Mouse (Mus musculus) heart, embryonic 14.5 days (tissue): ENCODE measurements around the gene 1520401A03Rik. TPM values are rescaled to one million over a fixed set of nuclear protein-coding genes. Genes with fewer than 3 reads are reported as not detected.

Source experiments
- ATAC-seq: fragments of 200-750 bp; cut with Nextera tagmentation; 2 replicates; pipeline ENCODE4 v1.8.0; 2017; ENCODE audit warnings: low read depth, moderate TSS enrichment; ENCODE audit not compliant: insufficient number of reproducible peaks, insufficient read depth, low FRiP score
- H3K27ac ChIP-seq, 2 experiments: fragments of 200-500 bp in 1 of 2; fragments of 300-500 bp in 1 of 2; sonication (generic) in 1 of 2; replicated peaks in 1 of 2; 2 replicates each; pipeline ENCODE4 v1.5.1; 2012 to 2014; ENCODE audit warnings: low read depth in 2 of 2, low read length in 2 of 2, control low read depth in 1 of 2, mild to moderate bottlenecking in 1 of 2, mixed read lengths in 1 of 2; ENCODE audit not compliant: control insufficient read depth in 1 of 2, insufficient read depth in 1 of 2
- H3K27me3 ChIP-seq: fragments of 300-500 bp; sonication (generic); 2 replicates; pipeline ENCODE4 v1.6.1; 2014; ENCODE audit warnings: mild to moderate bottlenecking, low read length, control low read depth; ENCODE audit not compliant: control insufficient read depth, insufficient read depth
- H3K36me3 ChIP-seq: fragments of 300-500 bp; sonication (generic); 2 replicates; pipeline ENCODE4 v1.6.1; 2014; ENCODE audit warnings: mild to moderate bottlenecking, control low read depth, low read length, mixed read lengths; ENCODE audit not compliant: control insufficient read depth, insufficient read depth
- H3K4me1 ChIP-seq, 2 experiments: fragments of 200-500 bp in 1 of 2; fragments of 300-500 bp in 1 of 2; sonication (generic) in 1 of 2; 2 replicates each; pipeline ENCODE4 v1.6.1; 2012 to 2014; ENCODE audit warnings: low read length in 2 of 2, control low read depth in 1 of 2, mixed read lengths in 1 of 2; ENCODE audit not compliant: control insufficient read depth in 2 of 2, insufficient read depth in 2 of 2
- H3K4me2 ChIP-seq: fragments of 300-500 bp; sonication (generic); 2 replicates; pipeline ENCODE4 v1.6.1; 2014; ENCODE audit warnings: mild to moderate bottlenecking, low read length
- H3K4me3 ChIP-seq, 2 experiments: fragments of 200-500 bp in 1 of 2; fragments of 300-500 bp in 1 of 2; sonication (generic) in 1 of 2; 2 replicates each; pipeline ENCODE4 v1.5.1; 2012 to 2014; ENCODE audit warnings: low read length in 2 of 2, mild to moderate bottlenecking in 2 of 2, control low read depth in 1 of 2, low read depth in 1 of 2, moderate library complexity in 1 of 2; ENCODE audit not compliant: control insufficient read depth in 1 of 2, insufficient read depth in 1 of 2
- H3K9ac ChIP-seq: fragments of 300-500 bp; sonication (generic); 2 replicates; pipeline ENCODE4 v1.6.1; 2014; ENCODE audit warnings: mild to moderate bottlenecking, low read length
- H3K9me3 ChIP-seq: fragments of 300-500 bp; sonication (generic); 2 replicates; pipeline ENCODE4 v1.6.1; 2016; ENCODE audit warnings: low read length, control low read depth; ENCODE audit not compliant: control insufficient read depth
- WGBS: fragments of 180-500 bp; shearing (Covaris S2); extraction: QIAGEN DNeasy Blood & Tissue Kit; methylation state at CpG from one replicate; pipeline ENCODE4 v1.1.7; 2014; 5-methylcytosine and 5-hydroxymethylcytosine counted together
- polyA plus RNA-seq: library from polyadenylated mRNA; unstranded; fragments of >200 nt; fragmentation: Nextera tagmentation; extraction: Ambion mirVana; gene quantifications from 2 replicates; pipeline ENCODE4 v1.2.1, GENCODE M21; 2014

The 1520401A03Rik gene
- polyA plus RNA-seq, 1 experiment from 2014 or later, result not detected

DNA sequence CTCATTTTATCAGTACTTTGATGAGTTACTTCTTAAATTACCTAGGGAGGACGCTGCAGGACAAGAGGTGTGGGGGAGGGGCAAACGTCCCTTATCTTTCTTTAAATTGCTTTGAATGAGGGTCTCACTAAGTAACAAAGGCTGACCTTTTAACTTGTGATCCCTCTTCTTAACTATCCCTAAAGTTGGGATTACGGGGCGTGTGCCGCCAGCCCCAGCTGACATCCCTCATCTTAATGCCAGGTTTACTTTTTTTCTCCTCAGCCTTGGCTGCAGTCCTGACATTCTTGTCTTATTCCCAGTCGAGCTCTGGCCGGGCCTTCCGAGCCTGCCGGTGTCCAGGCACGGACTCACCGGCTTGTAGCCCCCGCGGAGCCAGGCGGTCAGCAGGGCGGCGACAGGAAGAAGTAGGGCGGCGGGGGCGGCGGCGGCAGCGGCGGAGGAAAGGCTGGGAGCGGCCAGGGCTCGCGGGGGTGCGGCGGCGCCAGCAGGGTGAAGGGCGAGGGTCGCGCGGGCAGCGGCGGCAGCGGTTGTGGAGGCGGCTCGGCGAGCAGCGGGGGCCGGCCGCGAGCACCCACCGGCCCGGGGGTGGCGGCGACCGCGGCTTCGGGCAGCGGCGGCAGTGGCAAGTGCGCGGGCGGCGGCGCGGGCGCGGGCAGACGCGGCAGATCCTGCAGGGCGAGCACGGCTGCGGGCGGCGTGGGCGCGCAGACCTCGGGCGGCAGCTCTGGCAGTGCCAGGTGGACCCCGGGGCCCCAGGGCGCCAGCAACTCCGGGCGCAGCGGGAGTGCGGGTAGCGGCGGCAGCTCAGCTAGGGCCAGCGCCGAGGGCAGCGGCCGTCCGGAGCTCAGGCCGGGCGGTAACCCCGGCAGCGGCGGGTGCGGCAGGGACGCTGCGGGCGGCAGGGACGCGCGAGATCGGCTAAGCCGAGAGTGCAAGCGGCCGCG lies 23.2 kb downstream of the 1520401A03Rik start:
- WGBS, result under 1% methylated on average over 71 of the region's 101 CpGs
- H3K27me3 ChIP-seq, result peaks cover 37% of the 10 kb centered on the region
- H3K4me1 ChIP-seq, result peaks cover 2 to 6% of the 10 kb centered on the region in 2 experiments; a peak in 2 of 4 replicates
- ATAC-seq, result peak; percentile 42; the same call in 1 of the 2 replicates
- peak overlapping the region; percentile 60 to 67 for H3K4me3 ChIP-seq
- peak overlapping the region; percentile 70 for H3K9ac ChIP-seq
- peak overlapping the region; percentile 100 for H3K4me2 ChIP-seq
- H3K27ac ChIP-seq, result no peak overlapping the region
- no peaks in the 10 kb centered on the region for H3K9me3 ChIP-seq
- H3K36me3 ChIP-seq, result no peaks in the 10 kb centered on the region

DNA sequence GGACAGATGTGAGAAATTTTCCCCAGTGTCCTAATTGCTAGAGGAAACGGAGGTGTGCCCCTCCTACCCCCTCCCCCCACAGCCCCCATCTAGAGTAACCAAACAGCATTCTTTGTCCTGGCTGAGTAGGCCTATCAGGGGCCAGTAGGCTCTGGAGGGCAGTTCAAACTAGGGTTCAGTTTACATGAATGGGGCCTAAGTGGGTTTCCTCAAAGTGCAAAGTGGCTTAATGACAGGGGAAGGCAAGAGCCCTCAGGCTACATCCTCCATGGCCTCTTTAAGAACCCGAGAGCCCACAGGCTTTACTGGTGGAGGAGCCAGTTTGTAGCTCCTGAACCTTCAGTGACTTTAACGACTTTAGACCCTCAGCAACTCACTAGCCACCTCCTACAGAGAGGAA lies 26.8 kb downstream of the 1520401A03Rik start:
- Histone ChIP-seq H3K27ac (no peak overlapping the region), H3K4me3 (no peak overlapping the region)
- no peak for ATAC-seq

DNA sequence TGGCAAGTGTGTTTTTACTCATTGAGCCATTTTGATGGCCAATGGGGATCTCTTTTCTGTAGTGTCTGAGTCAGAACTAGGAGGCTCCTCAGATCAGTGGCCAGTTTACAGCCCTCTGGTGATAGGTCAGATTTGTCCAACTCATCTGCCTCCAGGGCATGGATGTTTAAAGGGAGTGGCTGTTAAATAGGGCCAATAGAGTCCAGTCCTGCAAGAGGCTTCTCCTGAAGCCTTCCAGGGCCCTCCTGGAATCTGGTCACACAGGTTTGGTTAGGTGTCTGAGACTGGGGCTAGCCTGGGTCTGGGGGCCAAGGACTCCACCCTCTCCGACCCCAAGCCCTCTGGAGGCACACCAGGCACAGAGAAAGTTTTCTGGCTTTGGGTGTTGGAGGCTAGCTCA lies 28.1 kb downstream of the 1520401A03Rik start:
- Histone ChIP-seq H3K9ac (no peak overlapping the region), H3K36me3 (no peaks in the 10 kb centered on the region), H3K4me2 (no peak overlapping the region), H3K27ac (no peak overlapping the region), H3K9me3 (no peaks in the 10 kb centered on the region), H3K27me3 (peaks cover 31% of the 10 kb centered on the region), H3K4me1 (peaks cover 2 to 6% of the 10 kb centered on the region in 2 experiments; a peak in 2 of 4 replicates), H3K4me3 (no peak overlapping the region)
- 75% methylated on average over 1 of the region's 1 CpGs for WGBS
- ATAC-seq, result no peak

More for the DNA sequence above, 26.8 kb downstream of the 1520401A03Rik start:
- Histone ChIP-seq H3K36me3 (no peaks in the 10 kb centered on the region), H3K9me3 (no peaks in the 10 kb centered on the region), H3K4me1 (peaks cover 2 to 6% of the 10 kb centered on the region in 2 experiments; a peak in 2 of 4 replicates), H3K27me3 (peaks cover 34% of the 10 kb centered on the region), H3K9ac (no peak overlapping the region), H3K4me2 (no peak overlapping the region)
- 21% methylated on average over 3 of the region's 3 CpGs for WGBS

DNA sequence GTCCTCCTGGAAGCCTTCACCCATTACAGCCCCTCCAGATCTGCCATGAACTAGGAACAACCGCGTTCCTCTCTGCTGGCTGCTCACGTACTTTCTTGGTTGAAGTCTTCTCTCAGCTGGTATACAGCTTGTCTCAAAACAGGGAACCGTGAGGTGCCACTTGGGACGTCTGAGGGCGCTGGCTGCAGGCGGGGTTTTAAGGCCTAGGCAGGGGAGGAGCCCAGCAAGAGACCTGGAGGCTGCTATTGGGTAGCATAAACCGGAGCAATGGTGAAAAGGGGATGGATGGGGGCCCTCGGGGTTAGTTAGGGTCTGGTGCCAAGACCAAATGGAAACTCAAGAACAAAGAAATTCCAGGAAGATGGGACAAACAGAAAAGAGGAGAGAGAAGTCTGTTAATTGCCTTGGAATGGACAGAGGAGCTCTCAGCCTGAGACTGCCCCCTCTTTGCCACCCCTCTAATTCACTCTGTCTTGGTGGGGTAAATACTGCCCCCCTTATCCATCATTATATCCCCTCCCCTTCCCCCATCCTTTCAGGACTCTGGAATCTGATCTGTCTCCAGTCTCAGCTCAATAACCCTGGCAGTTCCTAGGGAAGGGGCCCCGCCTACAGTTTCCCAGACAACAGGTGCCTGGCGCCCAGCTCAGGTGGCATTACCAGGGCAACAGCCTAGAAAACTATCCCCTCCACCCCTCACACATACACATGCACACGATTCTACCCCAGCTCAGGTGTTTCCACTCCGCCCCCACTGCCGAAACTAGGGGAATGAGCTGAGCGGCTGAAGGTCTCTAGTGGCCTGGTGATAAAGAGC lies 38.5 kb downstream of the 1520401A03Rik start, which contains the start of gene Cldn9:
Cldn9 (minus strand) TSS at position 171 of the 817 bp plus-strand sequence.
- H3K27ac ChIP-seq, result no peak within 1 kb of the TSS
- peaks cover 5 to 6% of the 10 kb centered on the region in 2 experiments; a peak in 2 of 4 replicates for H3K4me1 ChIP-seq
- ATAC-seq, result no peak
- H3K36me3 ChIP-seq, result no peaks in the 10 kb centered on the region
- WGBS, result 26% methylated on average over 15 of the region's 15 CpGs
- peaks cover 63% of the 10 kb centered on the region for H3K27me3 ChIP-seq
- no peak within 1 kb of the TSS for H3K4me2 ChIP-seq
- H3K9ac ChIP-seq, result no peak within 1 kb of the TSS
- H3K9me3 ChIP-seq, result no peaks in the 10 kb centered on the region
- no peak within 1 kb of the TSS for H3K4me3 ChIP-seq

DNA sequence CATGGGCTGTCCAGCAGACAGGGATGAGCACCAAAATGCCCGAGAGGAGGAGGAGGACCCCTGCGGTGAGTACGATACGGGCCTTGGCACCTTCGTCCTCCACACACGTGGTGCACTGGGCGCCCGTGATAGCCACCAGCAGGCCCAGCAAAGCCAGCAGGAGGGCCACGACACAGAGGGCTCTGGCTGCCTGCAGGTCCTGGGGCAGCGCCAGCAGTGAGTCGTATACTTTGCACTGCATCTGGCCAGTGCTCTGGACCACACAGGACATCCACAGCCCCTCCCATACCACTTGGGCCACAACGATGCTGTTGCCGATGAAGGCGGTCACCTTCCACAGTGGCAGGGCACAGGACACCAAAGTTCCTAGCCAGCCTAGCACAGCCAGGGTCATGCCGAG lies 39.4 kb downstream of the 1520401A03Rik start:
- 18% methylated on average over 15 of the region's 15 CpGs for WGBS
- no peak overlapping the region for H3K27ac ChIP-seq
- H3K4me2 ChIP-seq, result no peak overlapping the region
- no peak overlapping the region for H3K4me3 ChIP-seq
- H3K4me1 ChIP-seq, result peaks cover 5 to 6% of the 10 kb centered on the region in 2 experiments; a peak in 2 of 4 replicates
- H3K36me3 ChIP-seq, result no peaks in the 10 kb centered on the region
- no peak overlapping the region for H3K9ac ChIP-seq
- H3K27me3 ChIP-seq, result peaks cover 72% of the 10 kb centered on the region
- 0 out of 2 replicates have a peak, but pooled peaks have one; percentile 27 for ATAC-seq
- no peaks in the 10 kb centered on the region for H3K9me3 ChIP-seq

DNA sequence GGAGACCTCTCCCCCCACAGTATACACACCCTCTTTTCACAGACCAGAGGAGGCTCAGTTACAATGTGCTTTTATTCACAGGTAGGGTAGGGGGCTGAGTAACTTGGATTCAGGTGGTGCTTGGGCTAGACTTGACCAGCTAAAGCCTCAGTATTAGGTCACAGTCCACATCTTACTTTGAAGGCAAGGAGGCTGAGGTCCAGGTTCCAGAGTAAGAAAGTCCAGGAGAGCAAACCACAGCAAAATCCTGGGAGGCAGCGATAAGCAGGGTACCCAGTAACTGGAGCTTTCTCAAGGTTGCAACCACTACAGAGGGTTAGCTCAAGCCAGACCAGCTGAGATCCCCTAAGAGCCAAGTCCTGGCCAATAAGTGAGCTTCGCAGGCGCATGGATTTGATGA lies 40.1 kb downstream of the 1520401A03Rik start:
- Histone ChIP-seq H3K27ac (no peak overlapping the region), H3K4me3 (no peak overlapping the region), H3K4me1 (peaks cover 5 to 9% of the 10 kb centered on the region in 2 experiments; a peak in 2 of 4 replicates), H3K27me3 (peaks cover 77% of the 10 kb centered on the region), H3K4me2 (no peak overlapping the region), H3K9ac (no peak overlapping the region), H3K36me3 (no peaks in the 10 kb centered on the region), H3K9me3 (no peaks in the 10 kb centered on the region)
- ATAC-seq, result no peak
- WGBS, result 53% methylated on average over 3 of the region's 3 CpGs

DNA sequence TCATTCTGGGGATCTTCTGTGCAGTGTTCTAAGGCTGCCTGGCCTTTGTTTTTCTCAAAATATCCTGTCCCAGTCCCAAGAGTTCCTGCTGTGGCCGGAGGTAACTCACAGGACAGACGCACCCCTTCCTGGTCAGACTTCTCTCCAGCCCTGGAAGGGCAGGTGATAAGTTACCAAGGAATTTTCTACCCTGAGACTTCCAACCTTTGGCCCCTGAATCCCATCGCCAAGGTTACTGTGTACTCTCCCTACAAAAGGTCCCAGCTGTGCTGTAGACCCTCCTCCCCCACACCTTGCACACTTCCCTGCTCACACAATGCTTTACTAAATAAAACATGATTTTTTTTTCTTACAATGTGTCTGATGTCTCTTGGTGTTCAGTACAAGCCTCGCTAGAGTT lies 40.5 kb downstream of the 1520401A03Rik start:
- peaks cover 77% of the 10 kb centered on the region for H3K27me3 ChIP-seq
- H3K4me2 ChIP-seq, result no peak overlapping the region
- 43% methylated on average over 4 of the region's 4 CpGs for WGBS
- H3K36me3 ChIP-seq, result no peaks in the 10 kb centered on the region
- no peak overlapping the region for H3K4me3 ChIP-seq
- no peaks in the 10 kb centered on the region for H3K9me3 ChIP-seq
- ATAC-seq, result no peak
- no peak overlapping the region for H3K27ac ChIP-seq
- H3K4me1 ChIP-seq, result peaks cover 5 to 11% of the 10 kb centered on the region in 2 experiments; a peak in 2 of 4 replicates
- no peak overlapping the region for H3K9ac ChIP-seq
